Mouse (Mus musculus) liver (tissue): ENCODE results near the gene Slc31a2.

Experiments used
- DNase-seq: peaks from one replicate; pipeline ENCODE4 v3.0.0-alpha.2; 2020; ENCODE audit warnings: mixed read lengths

Gene Slc31a2

DNA sequence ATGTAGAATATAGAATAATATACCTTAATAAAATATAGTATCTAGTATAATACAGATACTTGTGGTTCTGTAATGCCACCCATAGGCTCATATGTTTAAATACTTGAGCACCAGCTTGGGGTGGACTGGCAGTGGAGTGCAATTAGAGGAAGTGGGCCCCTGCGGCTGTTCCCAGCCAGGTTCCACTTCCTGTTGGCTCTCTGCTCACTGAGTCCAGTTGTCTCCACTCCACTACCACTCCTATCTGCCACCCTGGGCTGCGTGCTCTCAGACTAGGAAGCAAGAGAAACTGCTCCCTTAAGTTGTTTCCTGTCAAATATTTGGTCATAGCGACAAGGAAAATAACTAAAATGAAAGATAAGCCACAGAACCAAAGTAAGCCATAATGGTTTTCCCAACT is 60.3 kb downstream of the Slc31a2 start:
- peak; percentile 25 for DNase-seq

DNA sequence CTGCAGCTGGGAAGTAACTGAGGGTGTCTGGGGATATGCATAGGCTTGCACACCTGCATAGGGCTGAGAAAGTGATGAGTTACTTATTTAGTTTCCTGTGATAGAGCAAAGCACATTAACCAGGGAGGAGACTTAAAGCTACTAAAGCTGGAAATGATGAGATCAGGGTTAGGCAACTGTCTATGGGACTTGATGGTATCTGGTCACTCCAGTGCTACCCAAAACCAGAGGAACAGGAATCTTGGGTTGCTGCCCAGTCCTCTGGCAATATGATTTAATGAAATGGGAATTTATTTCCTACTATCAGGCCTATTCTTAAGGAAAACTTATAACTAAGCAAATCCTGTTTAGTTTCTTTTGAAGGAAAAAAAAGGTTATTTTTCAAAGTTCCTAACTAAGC is 63.7 kb downstream of the Slc31a2 start:
- no peak for DNase-seq

- DNase-seq = no peak
Observed at GRCm38 (mm10) chr4:62328941-62329660, 66.7 kb downstream of the Slc31a2 start.

DNA sequence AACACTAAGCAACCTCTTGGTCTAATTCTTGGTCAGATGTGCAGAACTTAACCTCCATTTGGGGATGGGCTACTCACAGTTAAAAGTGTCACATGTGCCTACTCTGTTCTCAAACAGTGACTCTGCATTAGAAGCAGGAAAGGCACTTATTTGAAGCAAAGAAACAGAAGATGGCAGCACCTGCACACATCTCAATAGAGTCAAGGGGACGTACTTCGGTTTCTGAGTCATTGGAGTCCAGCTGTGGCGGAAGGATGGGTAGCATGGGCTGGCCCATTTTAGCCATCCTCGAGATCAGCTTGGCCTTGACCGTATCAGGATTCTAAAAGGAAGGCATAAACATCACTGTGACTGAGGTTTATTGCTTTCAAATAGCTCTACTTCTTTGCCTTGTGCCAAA is 69.6 kb downstream of the Slc31a2 start:
- no peak for DNase-seq

- DNase-seq = no peak
Observed at GRCm38 (mm10) chr4:62338536-62338935, 76.2 kb downstream of the Slc31a2 start.

DNA sequence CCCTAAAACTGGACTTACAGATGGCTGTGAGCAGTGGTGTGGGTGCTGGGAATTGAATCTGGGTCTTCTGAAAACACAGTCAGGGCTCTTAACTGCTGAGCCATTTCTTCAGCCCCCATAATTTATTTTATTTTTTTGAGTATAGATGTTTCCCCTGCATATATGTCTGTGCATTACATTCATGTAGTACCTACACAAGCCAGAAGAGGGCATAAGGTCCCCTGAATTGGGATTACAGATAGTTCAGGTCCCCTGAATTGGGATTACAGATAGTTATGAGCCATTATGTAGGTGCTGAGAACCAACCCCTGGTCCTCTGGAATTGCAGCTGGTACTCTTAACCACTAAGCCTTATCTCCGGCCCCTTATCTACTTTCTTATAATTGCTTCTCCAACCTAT is 81.6 kb downstream of the Slc31a2 start:
- no peak for DNase-seq

DNA sequence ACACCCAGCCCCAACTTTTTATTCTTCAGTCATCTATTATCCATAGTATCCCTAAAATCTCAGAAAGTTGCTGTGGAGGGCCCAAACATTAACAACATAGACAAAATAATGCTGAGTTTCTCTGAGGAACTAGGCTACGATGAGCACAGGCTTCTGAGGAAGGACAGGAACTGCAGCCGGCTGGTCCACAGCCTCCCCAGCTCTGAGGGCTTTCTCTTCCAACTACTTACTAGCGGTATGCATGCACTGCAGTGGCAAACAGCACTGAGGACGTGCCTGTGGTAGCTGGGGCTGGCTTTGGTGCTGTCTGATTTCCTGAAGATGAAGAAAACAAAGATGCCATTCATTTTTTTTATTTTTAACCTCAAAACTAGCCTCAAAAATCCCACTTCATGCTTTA is 83.5 kb downstream of the Slc31a2 start:
- no peak for DNase-seq

DNA sequence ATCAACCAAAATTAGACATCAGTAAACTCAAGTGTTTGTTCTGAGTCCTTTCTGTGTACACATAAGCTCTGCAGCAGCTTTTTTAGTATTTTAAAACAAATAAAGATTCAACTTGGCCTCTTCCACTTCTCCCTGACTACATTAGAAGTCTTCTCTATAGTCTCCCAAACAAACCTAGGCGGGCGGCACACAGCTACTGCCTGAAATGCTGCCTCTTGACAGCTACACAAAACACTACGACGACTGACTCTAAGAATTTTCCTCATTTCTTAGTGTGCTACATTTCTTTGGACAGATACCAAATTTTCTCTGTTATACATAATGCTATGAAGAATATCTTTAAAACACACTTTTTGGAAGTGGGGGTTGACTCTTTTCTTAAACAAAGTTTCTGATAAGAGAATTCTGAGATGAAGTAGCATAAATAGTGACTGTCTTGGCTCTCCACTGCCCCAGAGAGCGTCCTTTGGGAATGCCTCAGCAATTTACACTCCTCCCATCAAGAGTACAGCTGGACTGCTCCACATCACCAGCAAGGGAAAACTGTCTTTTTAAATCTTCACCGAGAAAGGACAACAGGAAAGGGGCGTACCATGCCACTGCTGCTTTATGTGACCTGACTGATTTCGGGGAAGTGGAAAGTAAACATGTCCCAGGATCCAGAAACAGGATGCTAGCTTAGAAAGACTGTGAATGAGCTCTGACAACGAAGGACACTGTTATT is 85.4 kb downstream of the Slc31a2 start:
- no peak for DNase-seq
